Mouse (Mus musculus): ENCODE data around the gene Crot. TPM values are rescaled to one million over a fixed set of nuclear protein-coding genes. Genes with fewer than 3 reads are reported as not detected.

Crot gene
- polyA plus RNA-seq, 1 experiment: 6.6 TPM

- no peaks in the 10 kb centered on the region for H3K79me3 ChIP-seq (ENCODE audit: low read depth)
- no peaks in the 10 kb centered on the region for H3K79me2 ChIP-seq (ENCODE audit: control insufficient read depth, insufficient read depth)
- H3K4me3 ChIP-seq (ENCODE audit: insufficient read depth, poor library complexity, severe bottlenecking): no peak overlapping the region
- TF ChIP-seq FOSL1 (IDR thresholded peaks at IDR 0.05; ENCODE audit: insufficient read depth, low read length, poor library complexity, severe bottlenecking): no peak
- no peak for TF ChIP-seq MYOD1 (IDR thresholded peaks at IDR 0.05; ENCODE audit: control insufficient read depth, insufficient read length, low read depth)
- no peak for TF ChIP-seq USF1 (IDR thresholded peaks at IDR 0.05; ENCODE audit: low read depth)
- TF ChIP-seq CEBPB (IDR thresholded peaks at IDR 0.05; ENCODE audit: low read depth): no peak
- no peak for TF ChIP-seq MAX (IDR thresholded peaks at IDR 0.05)
- TF ChIP-seq CTCF (IDR thresholded peaks at IDR 0.05; ENCODE audit: control insufficient read depth, insufficient read depth, insufficient read length): no peak
- TF ChIP-seq MYOG (IDR thresholded peaks at IDR 0.05; ENCODE audit: control insufficient read depth, extremely low read depth, insufficient read length): no peak
- H3ac ChIP-seq (ENCODE audit: control insufficient read depth, insufficient read length, low read depth): no peak overlapping the region
- peaks cover 19% of the 10 kb centered on the region for H3K36me3 ChIP-seq (ENCODE audit: control insufficient read depth, insufficient read depth)
- no peaks in the 10 kb centered on the region for H3K27me3 ChIP-seq (ENCODE audit: control insufficient read depth, insufficient read depth, insufficient read length)
Observed at GRCm38 (mm10) chr5:8991626-8992025, 5.5 kb downstream of the Crot start.

- no peaks in the 10 kb centered on the region for H3K79me3 ChIP-seq (ENCODE audit: low read depth)
- no peak overlapping the region for H3ac ChIP-seq (ENCODE audit: control insufficient read depth, insufficient read length, low read depth)
- H3K27me3 ChIP-seq (ENCODE audit: control insufficient read depth, insufficient read depth, insufficient read length): no peaks in the 10 kb centered on the region
- TF ChIP-seq MYOD1 (IDR thresholded peaks at IDR 0.05; ENCODE audit: control insufficient read depth, insufficient read length, low read depth) (no peak), CEBPB (IDR thresholded peaks at IDR 0.05; ENCODE audit: low read depth) (no peak), USF1 (IDR thresholded peaks at IDR 0.05; ENCODE audit: low read depth) (no peak)
- no peak overlapping the region for H3K4me3 ChIP-seq (ENCODE audit: insufficient read depth, poor library complexity, severe bottlenecking)
- no peaks in the 10 kb centered on the region for H3K79me2 ChIP-seq (ENCODE audit: control insufficient read depth, insufficient read depth)
- H3K36me3 ChIP-seq (ENCODE audit: control insufficient read depth, insufficient read depth): peaks cover 20% of the 10 kb centered on the region
Observed at GRCm38 (mm10) chr5:8990526-8990925, 6.6 kb downstream of the Crot start.

GRCm38 (mm10) chr5:8987925-8988324, 9.2 kb downstream of the Crot start:
- Histone ChIP-seq H3K36me3 (ENCODE audit: control insufficient read depth, insufficient read depth) (peaks cover 27% of the 10 kb centered on the region), H3K4me3 (ENCODE audit: insufficient read depth, poor library complexity, severe bottlenecking) (no peak overlapping the region), H3K79me2 (ENCODE audit: control insufficient read depth, insufficient read depth) (no peaks in the 10 kb centered on the region), H3K27me3 (ENCODE audit: control insufficient read depth, insufficient read depth, insufficient read length) (no peaks in the 10 kb centered on the region), H3ac (ENCODE audit: control insufficient read depth, insufficient read length, low read depth) (no peak overlapping the region), H3K79me3 (ENCODE audit: low read depth) (no peaks in the 10 kb centered on the region)
- TF ChIP-seq MYOG (IDR thresholded peaks at IDR 0.05; ENCODE audit: control insufficient read depth, extremely low read depth, insufficient read length): no peak
- TF ChIP-seq FOSL1 (IDR thresholded peaks at IDR 0.05; ENCODE audit: insufficient read depth, low read length, poor library complexity, severe bottlenecking): no peak
- TF ChIP-seq MYOD1 (IDR thresholded peaks at IDR 0.05; ENCODE audit: control insufficient read depth, insufficient read length, low read depth): no peak
- TF ChIP-seq CTCF (IDR thresholded peaks at IDR 0.05; ENCODE audit: control insufficient read depth, insufficient read depth, insufficient read length): no peak
- no peak for TF ChIP-seq MAX (IDR thresholded peaks at IDR 0.05)
- TF ChIP-seq USF1 (IDR thresholded peaks at IDR 0.05; ENCODE audit: low read depth): no peak
- TF ChIP-seq CEBPB (IDR thresholded peaks at IDR 0.05; ENCODE audit: low read depth): no peak

GRCm38 (mm10) chr5:8985470-8985869, 11.7 kb downstream of the Crot start:
- no peak for TF ChIP-seq CTCF (IDR thresholded peaks at IDR 0.05; ENCODE audit: control insufficient read depth, insufficient read depth, insufficient read length)
- Histone ChIP-seq H3K79me2 (ENCODE audit: control insufficient read depth, insufficient read depth) (no peaks in the 10 kb centered on the region), H3K27me3 (ENCODE audit: control insufficient read depth, insufficient read depth, insufficient read length) (no peaks in the 10 kb centered on the region), H3K79me3 (ENCODE audit: low read depth) (no peaks in the 10 kb centered on the region), H3K4me3 (ENCODE audit: insufficient read depth, poor library complexity, severe bottlenecking) (no peak overlapping the region), H3K36me3 (ENCODE audit: control insufficient read depth, insufficient read depth) (peaks cover 27% of the 10 kb centered on the region), H3ac (ENCODE audit: control insufficient read depth, insufficient read length, low read depth) (no peak overlapping the region)

GRCm38 (mm10) chr5:8974721-8975120, 22.4 kb downstream of the Crot start:
- no peaks in the 10 kb centered on the region for H3K27me3 ChIP-seq (ENCODE audit: control insufficient read depth, insufficient read depth, insufficient read length)
- no peak for TF ChIP-seq MYOG (IDR thresholded peaks at IDR 0.05; ENCODE audit: control insufficient read depth, extremely low read depth, insufficient read length)
- no peak for TF ChIP-seq CEBPB (IDR thresholded peaks at IDR 0.05; ENCODE audit: low read depth)
- H3K79me2 ChIP-seq (ENCODE audit: control insufficient read depth, insufficient read depth): no peaks in the 10 kb centered on the region
- H3ac ChIP-seq (ENCODE audit: control insufficient read depth, insufficient read length, low read depth): no peak overlapping the region
- no peak overlapping the region for H3K4me3 ChIP-seq (ENCODE audit: insufficient read depth, poor library complexity, severe bottlenecking)
- H3K79me3 ChIP-seq (ENCODE audit: low read depth): no peaks in the 10 kb centered on the region
- peaks cover 24% of the 10 kb centered on the region for H3K36me3 ChIP-seq (ENCODE audit: control insufficient read depth, insufficient read depth)

- Histone ChIP-seq H3K27me3 (ENCODE audit: control insufficient read depth, insufficient read depth, insufficient read length) (no peaks in the 10 kb centered on the region), H3K79me3 (ENCODE audit: low read depth) (no peaks in the 10 kb centered on the region), H3K4me3 (ENCODE audit: insufficient read depth, poor library complexity, severe bottlenecking) (no peak overlapping the region), H3K79me2 (ENCODE audit: control insufficient read depth, insufficient read depth) (no peaks in the 10 kb centered on the region), H3ac (ENCODE audit: control insufficient read depth, insufficient read length, low read depth) (no peak overlapping the region), H3K36me3 (ENCODE audit: control insufficient read depth, insufficient read depth) (peaks cover 34% of the 10 kb centered on the region)
- no peak for TF ChIP-seq USF1 (IDR thresholded peaks at IDR 0.05; ENCODE audit: low read depth)
- TF ChIP-seq MYOG (IDR thresholded peaks at IDR 0.05; ENCODE audit: control insufficient read depth, extremely low read depth, insufficient read length): no peak
- no peak for TF ChIP-seq MAX (IDR thresholded peaks at IDR 0.05)
- TF ChIP-seq CEBPB (IDR thresholded peaks at IDR 0.05; ENCODE audit: low read depth): no peak
- TF ChIP-seq MYOD1 (IDR thresholded peaks at IDR 0.05; ENCODE audit: control insufficient read depth, insufficient read length, low read depth): no peak
- TF ChIP-seq FOSL1 (IDR thresholded peaks at IDR 0.05; ENCODE audit: insufficient read depth, low read length, poor library complexity, severe bottlenecking): no peak
- no peak for TF ChIP-seq CTCF (IDR thresholded peaks at IDR 0.05; ENCODE audit: control insufficient read depth, insufficient read depth, insufficient read length)
Observed at GRCm38 (mm10) chr5:8972355-8972754, 24.8 kb downstream of the Crot start.
